Mouse (Mus musculus) MEL (cell line): Measurements from ENCODE around the gene Gm20671. TPM values are rescaled to one million over a fixed set of nuclear protein-coding genes. Genes with fewer than 3 reads are reported as not detected.

ENCODE experiments used
- DNase-seq: peaks from one replicate; pipeline ENCODE4 v3.0.0; 2011; ENCODE audit warnings: low read depth, low spot score
- H3K27ac ChIP-seq: 2 replicates; pipeline ENCODE4 v1.5.1; 2012; ENCODE audit warnings: low read depth, mild to moderate bottlenecking, control low read depth, low read length, moderate library complexity; ENCODE audit not compliant: control insufficient read depth
- H3K27me3 ChIP-seq, 2 experiments: fragments of 150-350 bp in 1 of 2; sonication (generic) in 1 of 2; 2 replicates each; pipeline ENCODE4 v1.6.1; 2012; ENCODE audit warnings: low read length in 2 of 2, mild to moderate bottlenecking in 2 of 2, improper control_type of control experiment in 1 of 2, moderate library complexity in 1 of 2; ENCODE audit not compliant: insufficient read depth in 2 of 2, control insufficient read depth in 1 of 2
- H3K36me3 ChIP-seq, 2 experiments: 2 replicates each; pipeline ENCODE4 v1.6.1; 2012 to 2014; ENCODE audit warnings: low read length in 2 of 2, improper control_type of control experiment in 1 of 2, inconsistent platforms in 1 of 2, mild to moderate bottlenecking in 1 of 2; ENCODE audit not compliant: insufficient read depth in 2 of 2, control insufficient read depth in 1 of 2
- H3K4me1 ChIP-seq, 2 experiments: fragments of 150-350 bp in 1 of 2; sonication (generic) in 1 of 2; 2 replicates each; pipeline ENCODE4 v1.6.1; 2012; ENCODE audit warnings: low read length in 2 of 2, improper control_type of control experiment in 1 of 2, mild to moderate bottlenecking in 1 of 2; ENCODE audit not compliant: insufficient read depth in 2 of 2, control insufficient read depth in 1 of 2
- H3K4me3 ChIP-seq, 2 experiments: fragments of 150-350 bp in 1 of 2; sonication (generic) in 1 of 2; 2 replicates each; pipeline ENCODE4 v1.5.1; 2012; ENCODE audit warnings: low read depth in 2 of 2, low read length in 2 of 2, mild to moderate bottlenecking in 2 of 2, moderate library complexity in 2 of 2, control low read depth in 1 of 2, improper control_type of control experiment in 1 of 2; ENCODE audit not compliant: control insufficient read depth in 1 of 2, insufficient read depth in 1 of 2
- H3K79me2 ChIP-seq: 2 replicates; pipeline ENCODE4 v1.6.1; 2012; ENCODE audit warnings: mild to moderate bottlenecking, low read length, moderate library complexity; ENCODE audit not compliant: control insufficient read depth, poor library complexity, insufficient read depth
- H3K9ac ChIP-seq: 2 replicates; pipeline ENCODE4 v1.6.1; 2012; ENCODE audit warnings: low read depth, mild to moderate bottlenecking, control low read depth, low read length, moderate library complexity; ENCODE audit not compliant: control insufficient read depth, poor library complexity, severe bottlenecking
- H3K9me3 ChIP-seq: fragments of 150-350 bp; sonication (generic); replicated peaks from 2 replicates; pipeline ENCODE4 v1.6.1; 2012; ENCODE audit warnings: mild to moderate bottlenecking, low read length, improper control_type of control experiment, moderate library complexity; ENCODE audit not compliant: insufficient read depth
- BHLHE40 ChIP-seq: IDR thresholded peaks from 2 replicates; pipeline ENCODE4 v1.6.1; 2012; ENCODE audit warnings: low read depth, mild to moderate bottlenecking, inconsistent platforms, low read length, improper control_type of control experiment, borderline replicate concordance
- CTCF ChIP-seq, 3 experiments: IDR thresholded peaks in 2 of 3; conservative IDR thresholded peaks in 1 of 3; 2 replicates each; pipeline ENCODE4 v1.5.1; 2011 to 2012; ENCODE audit warnings: low read length in 3 of 3, low read depth in 2 of 3, mild to moderate bottlenecking in 2 of 3, improper control_type of control experiment in 1 of 3, inconsistent platforms in 1 of 3, mixed read lengths in 1 of 3, moderate library complexity in 1 of 3; ENCODE audit not compliant: control insufficient read depth in 1 of 3, insufficient read depth in 1 of 3, poor library complexity in 1 of 3, severe bottlenecking in 1 of 3
- ELF1 ChIP-seq: IDR thresholded peaks from 2 replicates; pipeline ENCODE4 v1.6.1; 2014; ENCODE audit warnings: low read depth, mild to moderate bottlenecking, inconsistent platforms, low read length, improper control_type of control experiment, moderate library complexity
- JUND ChIP-seq: IDR thresholded peaks from 2 replicates; pipeline ENCODE4 v1.6.1; 2011; ENCODE audit warnings: low read depth, mild to moderate bottlenecking, improper control_type of control experiment, low read length
- MAX ChIP-seq: IDR thresholded peaks from 2 replicates; pipeline ENCODE4 v1.6.1; 2011; ENCODE audit warnings: low read length, improper control_type of control experiment
- MAZ ChIP-seq: IDR thresholded peaks from 2 replicates; pipeline ENCODE4 v1.6.1; 2012; ENCODE audit warnings: low read depth, mild to moderate bottlenecking, inconsistent platforms, low read length, improper control_type of control experiment
- RAD21 ChIP-seq: IDR thresholded peaks from 2 replicates; pipeline ENCODE4 v1.6.1; 2011; ENCODE audit warnings: mild to moderate bottlenecking, low read depth, low read length, improper control_type of control experiment
- SIN3A ChIP-seq: IDR thresholded peaks from 2 replicates; pipeline ENCODE4 v1.6.1; 2012; ENCODE audit warnings: low read length, improper control_type of control experiment, inconsistent platforms
- SMC3 ChIP-seq: IDR thresholded peaks from 2 replicates; pipeline ENCODE4 v1.6.1; 2011; ENCODE audit warnings: low read depth, low read length, improper control_type of control experiment
- TCF12 ChIP-seq: IDR thresholded peaks from 2 replicates; pipeline ENCODE4 v1.6.1; 2014; ENCODE audit warnings: low read depth, mild to moderate bottlenecking, inconsistent platforms, low read length, improper control_type of control experiment, moderate library complexity
- ZC3H11A ChIP-seq: IDR thresholded peaks from 2 replicates; pipeline ENCODE4 v1.6.1; 2012; ENCODE audit warnings: low read depth, mild to moderate bottlenecking, inconsistent platforms, low read length, improper control_type of control experiment
- polyA plus RNA-seq, 2 experiments: library from polyadenylated mRNA; stranded (reverse) in 1 of 2; unstranded in 1 of 2; fragments of >175 nt in 1 of 2; fragments of >200 nt in 1 of 2; gene quantifications; 2 replicates each; pipeline versions ENCODE4 v1.2.1 to v1.2.4; 2012; ENCODE audit warnings: low replicate concordance in 2 of 2, low read depth in 1 of 2; ENCODE audit not compliant: insufficient read length in 2 of 2, insufficient read depth in 1 of 2, missing spikeins in 1 of 2
- total RNA-seq: library from RNA; depleted of rRNA; stranded (reverse); fragments of 300-350 nt; gene quantifications from 2 replicates; pipeline ENCODE4 v1.2.3, GENCODE M21; 2012

Gm20671 gene
- total and polyA plus RNA-seq, 3 experiments: 7.3 TPM; not detected in 2

GRCm38 (mm10) chr5:32748936-32749335 is 78.0 kb downstream of the Gm20671 start:
- no peak overlapping the region for H3K9ac ChIP-seq
- H3K27ac ChIP-seq: no peak overlapping the region
- no peak for TF ChIP-seq ELF1
- H3K4me3 ChIP-seq: no peak overlapping the region
- H3K9me3 ChIP-seq: no peaks in the 10 kb centered on the region
- H3K36me3 ChIP-seq: peaks cover 0 to 4% of the 10 kb centered on the region in 2 experiments; a peak in 2 of 4 replicates
- no peaks in the 10 kb centered on the region for H3K27me3 ChIP-seq
- DNase-seq: no peak
- peaks cover 3 to 7% of the 10 kb centered on the region in 2 experiments; a peak in 2 of 4 replicates for H3K4me1 ChIP-seq
- no peaks in the 10 kb centered on the region for H3K79me2 ChIP-seq

GRCm38 (mm10) chr5:32747650-32748375 is 79.1 kb downstream of the Gm20671 start:
- Histone ChIP-seq H3K27ac (no peak overlapping the region), H3K27me3 (no peaks in the 10 kb centered on the region), H3K9me3 (no peaks in the 10 kb centered on the region), H3K4me3 (no peak overlapping the region), H3K79me2 (no peaks in the 10 kb centered on the region), H3K36me3 (peaks cover 0 to 4% of the 10 kb centered on the region in 2 experiments; a peak in 2 of 4 replicates), H3K9ac (no peak overlapping the region), H3K4me1 (peaks cover 3 to 7% of the 10 kb centered on the region in 2 experiments; a peak in 2 of 4 replicates)
- peak; percentile 73 for DNase-seq
- TF ChIP-seq TCF12 (no peak), RAD21 (peak; percentile 67), JUND (no peak), MAX (0 out of 2 replicates have a peak, but pooled peaks have one; percentile 17), ZC3H11A (peak; percentile 47), SMC3 (peak; percentile 61), MAZ (0 out of 2 replicates have a peak, but pooled peaks have one; percentile 31), CTCF (IDR thresholded peaks at IDR 0.05 in 2 of 3, conservative IDR thresholded peaks at IDR 0.05 in 1 of 3; ENCODE audit: control insufficient read depth in 1 of 3, insufficient read depth in 1 of 3, low read depth in 2 of 3, low read length in 3 of 3, poor library complexity in 1 of 3, severe bottlenecking in 1 of 3) (peak; percentile 84 to 93 (median 85))

DNA sequence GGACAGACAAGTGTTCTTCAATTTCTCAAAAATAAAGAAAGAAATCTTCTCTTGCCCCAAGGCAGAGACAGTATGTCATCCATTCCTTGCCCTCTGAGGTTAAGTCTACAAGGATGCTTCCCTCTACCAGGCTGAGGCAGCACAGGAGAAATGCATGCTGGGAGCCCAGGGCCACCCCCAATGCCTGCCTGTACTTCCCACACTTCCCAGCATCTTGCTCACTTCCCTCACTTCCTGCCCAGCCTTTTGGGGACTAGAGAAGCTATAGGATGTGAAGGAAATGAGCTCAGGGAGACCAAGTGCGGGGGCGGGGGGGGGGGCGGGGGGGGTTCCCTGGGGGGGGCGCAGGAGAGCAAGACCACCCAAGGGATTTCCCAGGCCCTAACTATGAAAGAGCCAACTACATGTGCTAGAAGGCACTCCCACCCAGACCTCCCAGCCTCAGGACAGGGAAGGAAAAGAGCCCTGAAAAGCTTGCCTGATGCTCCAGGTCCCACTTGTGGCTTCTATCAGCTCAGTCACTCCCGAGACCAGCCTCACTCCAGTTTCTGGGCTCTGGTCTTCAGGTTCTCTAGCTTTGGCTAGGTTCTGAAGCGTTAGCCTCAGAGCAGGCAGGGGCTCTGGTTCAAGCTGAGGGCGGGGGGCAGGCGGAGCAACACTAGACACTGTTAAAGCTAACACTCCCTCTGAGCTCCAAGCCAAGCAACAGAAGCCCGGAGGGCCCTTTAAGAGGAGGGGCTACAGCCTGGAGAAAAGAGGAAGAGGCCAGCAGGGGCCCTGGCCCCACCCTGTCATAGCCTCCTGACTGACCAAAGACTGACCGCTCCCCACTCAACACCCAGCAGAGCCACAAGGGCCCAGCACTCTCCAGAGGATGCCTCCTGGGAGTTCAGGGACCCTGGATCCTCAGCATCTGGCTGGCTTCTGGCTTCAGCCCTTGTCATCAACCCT is 80.9 kb downstream of the Gm20671 start:
- Histone ChIP-seq H3K79me2 (no peaks in the 10 kb centered on the region), H3K4me1 (peaks cover 3 to 7% of the 10 kb centered on the region in 2 experiments; a peak in 2 of 4 replicates)
- TF ChIP-seq SIN3A (peak; percentile 50; the same call in 1 of the 2 replicates), BHLHE40 (no peak)
- TF ChIP-seq, all 39 proteins: peak for 1
- Histone ChIP-seq H3K36me3 (peaks cover 0 to 4% of the 10 kb centered on the region in 2 experiments; a peak in 2 of 4 replicates), H3K27ac (no peak overlapping the region), H3K27me3 (no peaks in the 10 kb centered on the region), H3K4me3 (no peak overlapping the region), H3K9me3 (no peaks in the 10 kb centered on the region), H3K9ac (no peak overlapping the region)
- DNase-seq: peak; percentile 58
